Mouse (Mus musculus) lung, postnatal 0 days (tissue): ENCODE measurements around the gene 9930022D16Rik.

Experiments
- CTCF ChIP-seq: IDR thresholded peaks from 2 replicates; pipeline ENCODE4 v1.5.1; 2016; ENCODE audit warnings: antibody characterized with exemption, mild to moderate bottlenecking
- EP300 ChIP-seq: IDR thresholded peaks from 2 replicates; pipeline ENCODE4 v1.6.1; 2016; ENCODE audit warnings: antibody characterized with exemption, mild to moderate bottlenecking, control low read depth

GRCm38 (mm10) chr11:109425392-109426271 is 11.9 kb downstream of the 9930022D16Rik start, which contains the start of gene Amz2:
- peak; percentile 83 for TF ChIP-seq EP300
- TF ChIP-seq CTCF = peak; percentile 98
